Mouse (Mus musculus) kidney, adult 18-20 months (tissue): Measurements from ENCODE around the gene Erh.

Experiments used
- DNase-seq: peaks from one replicate; pipeline ENCODE4 v3.0.0; 2021

Gene Erh

GRCm38 (mm10) chr12:80615371-80616257 is 28.5 kb downstream of the Erh start:
- DNase-seq: no peak

- DNase-seq: no peak
These were observed 31.9 kb downstream of the Erh start for GRCm38 (mm10) chr12:80612113-80612791.

GRCm38 (mm10) chr12:80609928-80610327 is 34.2 kb downstream of the Erh start:
- no peak for DNase-seq

GRCm38 (mm10) chr12:80608576-80608975 is 35.6 kb downstream of the Erh start:
- no peak for DNase-seq

GRCm38 (mm10) chr12:80604218-80604617 is 39.9 kb downstream of the Erh start:
- no peak for DNase-seq

GRCm38 (mm10) chr12:80603566-80603965 is 40.6 kb downstream of the Erh start:
- DNase-seq: peak; percentile 19

GRCm38 (mm10) chr12:80602432-80602831 is 41.7 kb downstream of the Erh start:
- DNase-seq: no peak

GRCm38 (mm10) chr12:80601597-80602269 is 42.4 kb downstream of the Erh start:
- no peak for DNase-seq

GRCm38 (mm10) chr12:80598756-80599155 is 45.4 kb downstream of the Erh start:
- DNase-seq: peak; percentile 11

GRCm38 (mm10) chr12:80598236-80598635 is 45.9 kb downstream of the Erh start:
- no peak for DNase-seq

- DNase-seq: no peak
These were observed 48.2 kb downstream of the Erh start for GRCm38 (mm10) chr12:80595968-80596367.

- DNase-seq: no peak
These were observed 48.6 kb downstream of the Erh start for GRCm38 (mm10) chr12:80595566-80595965.

- DNase-seq: no peak
These were observed 49.4 kb downstream of the Erh start for GRCm38 (mm10) chr12:80594781-80595180.

GRCm38 (mm10) chr12:80594141-80594540 is 50.0 kb downstream of the Erh start:
- no peak for DNase-seq

- no peak for DNase-seq
These were observed 59.2 kb downstream of the Erh start for GRCm38 (mm10) chr12:80584973-80585372.
